Mouse (Mus musculus) liver, embryonic 14.5 days (tissue): ENCODE measurements around the gene E130116L18Rik.

Source experiments
- CTCF ChIP-seq: IDR thresholded peaks from 2 replicates; pipeline ENCODE4 v1.5.1; 2016; ENCODE audit warnings: antibody characterized with exemption, low read depth, control low read depth
- EP300 ChIP-seq: IDR thresholded peaks from 2 replicates; pipeline ENCODE4 v1.6.1; 2016; ENCODE audit warnings: antibody characterized with exemption, low read depth

- TF ChIP-seq CTCF (no peak), EP300 (no peak)
These were observed 24.1 kb upstream of the E130116L18Rik start for GRCm38 (mm10) chr5:25247036-25247435.
